Mouse (Mus musculus) cerebellum, postnatal 4 days (tissue): ENCODE data around the gene Aven.

ENCODE experiments used
- DNase-seq, 2 experiments: peaks; one replicate each; pipeline ENCODE4 v3.0.0; 2022; ENCODE audit warnings: low spot score in 2 of 2, mixed read lengths in 1 of 2

Aven gene

GRCm38 (mm10) chr2:112490483-112491196 is 2.1 kb upstream of the Aven start:
- no peak for DNase-seq

- no peak for DNase-seq
Observed at GRCm38 (mm10) chr2:112491629-112492028, 1.1 kb upstream of the Aven start.

GRCm38 (mm10) chr2:112492431-112492855 is 321 bp upstream of the Aven start:
- no peak for DNase-seq

- DNase-seq = no peak
Observed at GRCm38 (mm10) chr2:112493539-112494260, 936 bp downstream of the Aven start.

- DNase-seq = no peak
Observed at GRCm38 (mm10) chr2:112497851-112498250, 5.1 kb downstream of the Aven start.

- DNase-seq = peak; percentile 39 to 62
Observed at GRCm38 (mm10) chr2:112501209-112501608, 8.4 kb downstream of the Aven start.

- DNase-seq = no peak
Observed at GRCm38 (mm10) chr2:112503978-112504377, 11.2 kb downstream of the Aven start.

- DNase-seq = no peak
Observed at GRCm38 (mm10) chr2:112506841-112507435, 14.2 kb downstream of the Aven start.

- no peak for DNase-seq
Observed at GRCm38 (mm10) chr2:112507444-112507843, 14.7 kb downstream of the Aven start.

- DNase-seq = no peak
Observed at GRCm38 (mm10) chr2:112510140-112510539, 17.4 kb downstream of the Aven start.

- no peak for DNase-seq
Observed at GRCm38 (mm10) chr2:112513036-112513435, 20.3 kb downstream of the Aven start.

GRCm38 (mm10) chr2:112516728-112517127 is 24.0 kb downstream of the Aven start:
- DNase-seq = no peak

GRCm38 (mm10) chr2:112517218-112517617 is 24.5 kb downstream of the Aven start:
- no peak for DNase-seq

- no peak for DNase-seq
Observed at GRCm38 (mm10) chr2:112518541-112518940, 25.8 kb downstream of the Aven start.

GRCm38 (mm10) chr2:112520526-112521482 is 28.0 kb downstream of the Aven start:
- no peak for DNase-seq

- DNase-seq = no peak
Observed at GRCm38 (mm10) chr2:112526933-112527332, 34.2 kb downstream of the Aven start.

- DNase-seq = no peak
Observed at GRCm38 (mm10) chr2:112532812-112533496, 40.2 kb downstream of the Aven start.

- DNase-seq = peak in 1 of 2 experiments; percentile 3
Observed at GRCm38 (mm10) chr2:112534677-112535222, 42.0 kb downstream of the Aven start.

GRCm38 (mm10) chr2:112538783-112539182 is 46.0 kb downstream of the Aven start:
- DNase-seq = no peak

GRCm38 (mm10) chr2:112541695-112542285 is 49.0 kb downstream of the Aven start:
- no peak for DNase-seq
